Mouse (Mus musculus) frontal cortex, postnatal 10 days (tissue): ENCODE measurements around the gene Lingo1.

ENCODE experiments used
- DNase-seq, 2 experiments: peaks; one replicate each; pipeline ENCODE4 v3.0.0; 2022; ENCODE audit warnings: low spot score in 2 of 2, mixed read lengths in 1 of 2

The Lingo1 gene

GRCm38 (mm10) chr9:56776881-56777801, 19.1 kb downstream of the Lingo1 start:
- DNase-seq, result peak in 1 of 2 experiments; percentile 35

- DNase-seq, result no peak
These were observed 20.9 kb downstream of the Lingo1 start for GRCm38 (mm10) chr9:56775161-56775934.

- DNase-seq, result no peak
These were observed 22.0 kb downstream of the Lingo1 start for GRCm38 (mm10) chr9:56774231-56774630.

GRCm38 (mm10) chr9:56773666-56774065, 22.6 kb downstream of the Lingo1 start:
- DNase-seq, result no peak

GRCm38 (mm10) chr9:56767653-56768136, 28.6 kb downstream of the Lingo1 start:
- peak in 1 of 2 experiments; percentile 45 for DNase-seq

- no peak for DNase-seq
These were observed 29.5 kb downstream of the Lingo1 start for GRCm38 (mm10) chr9:56766629-56767357.

GRCm38 (mm10) chr9:56762106-56762562, 34.1 kb downstream of the Lingo1 start:
- DNase-seq, result no peak

- DNase-seq, result no peak
These were observed 38.5 kb downstream of the Lingo1 start for GRCm38 (mm10) chr9:56757791-56758190.

- no peak for DNase-seq
These were observed 41.1 kb downstream of the Lingo1 start for GRCm38 (mm10) chr9:56755119-56755518.

- no peak for DNase-seq
These were observed 42.9 kb downstream of the Lingo1 start for GRCm38 (mm10) chr9:56753386-56753785.

GRCm38 (mm10) chr9:56748056-56748455, 48.2 kb downstream of the Lingo1 start:
- no peak for DNase-seq

- no peak for DNase-seq
These were observed 49.4 kb downstream of the Lingo1 start for GRCm38 (mm10) chr9:56746926-56747294.

- DNase-seq, result no peak
These were observed 49.9 kb downstream of the Lingo1 start for GRCm38 (mm10) chr9:56746195-56746925.

GRCm38 (mm10) chr9:56744369-56744768, 51.9 kb downstream of the Lingo1 start:
- no peak for DNase-seq

GRCm38 (mm10) chr9:56739181-56739737, 57.0 kb downstream of the Lingo1 start:
- peak in 1 of 2 experiments; percentile 46 for DNase-seq

GRCm38 (mm10) chr9:56738261-56739171, 57.8 kb downstream of the Lingo1 start:
- DNase-seq, result no peak

GRCm38 (mm10) chr9:56734398-56734797, 61.9 kb downstream of the Lingo1 start:
- no peak for DNase-seq

- DNase-seq, result no peak
These were observed 65.3 kb downstream of the Lingo1 start for GRCm38 (mm10) chr9:56730997-56731396.

GRCm38 (mm10) chr9:56729145-56729544, 67.1 kb downstream of the Lingo1 start:
- DNase-seq, result no peak
